Mouse (Mus musculus): ENCODE results near the gene Gm10135. TPM values are rescaled to one million over a fixed set of nuclear protein-coding genes. Genes with fewer than 3 reads are reported as not detected.
A peak's percentile ranks its signal among the peaks of the same experiment; 100 is the strongest.
"Not testable (repeated sequence)": the region's sequence is repeated elsewhere in the genome, so short reads cannot be mapped to it uniquely, and the experiment has no call there.

Gene Gm10135
- polyA plus RNA-seq (2014; fragmentation: Nextera tagmentation; extraction: Ambion mirVana) = not detected in 2 replicates

GRCm38 (mm10) chr5:72974602-72975001 is at the start of gene Gm10135:
Gene Gm10135 (minus strand): TSS chr5:72974702.
- Histone ChIP-seq H3K36me3 (ENCODE audit: control insufficient read depth, insufficient read depth, low read length) (no peaks in the 10 kb centered on the region), H3K4me2 (replicated peaks; ENCODE audit: low read depth, low read length) (no peak within 1 kb of the TSS), H3K27ac (ENCODE audit: low read depth, low read length) (no peak within 1 kb of the TSS), H3K9ac (ENCODE audit: low read depth, low read length) (no peak within 1 kb of the TSS), H3K9me3 (ENCODE audit: control insufficient read depth, low read length) (no peaks in the 10 kb centered on the region), H3K4me3 (ENCODE audit: low read depth, low read length) (no peak within 1 kb of the TSS), H3K27me3 (ENCODE audit: control insufficient read depth, insufficient read depth, low read length) (no peaks in the 10 kb centered on the region), H3K4me1 (replicated peaks; ENCODE audit: control insufficient read depth, insufficient read depth, low read length) (no peaks in the 10 kb centered on the region)
- WGBS = 98% methylated on average over 7 of the region's 7 CpGs
- DNase-seq (ENCODE audit: low spot score) = no peak
- ATAC-seq (ENCODE audit: low FRiP score) = no peak

DNA sequence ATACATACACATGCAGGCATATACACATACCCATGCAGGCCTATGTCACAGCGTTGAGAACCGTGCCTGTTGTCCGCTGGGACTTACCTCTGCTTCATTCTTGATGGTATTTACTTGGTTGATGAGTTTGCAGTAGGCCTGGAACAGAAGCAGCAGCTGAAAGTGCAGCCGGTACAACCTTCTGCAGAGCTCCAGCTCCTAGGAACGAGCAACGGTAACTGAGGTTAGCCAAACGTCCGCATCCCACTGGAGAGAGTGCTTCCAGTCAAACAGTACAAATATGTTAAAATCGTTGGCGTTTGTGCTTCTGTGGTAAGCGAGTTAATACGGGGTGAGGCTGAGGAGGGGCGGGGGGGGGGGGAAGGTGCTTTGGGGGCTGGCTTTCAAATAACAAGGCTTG is 49.3 kb upstream of the Gm10135 start:
- H3K9me3 ChIP-seq (ENCODE audit: control insufficient read depth, low read length) = no peaks in the 10 kb centered on the region
- H3K4me1 ChIP-seq (replicated peaks; ENCODE audit: control insufficient read depth, insufficient read depth, low read length) = no peaks in the 10 kb centered on the region
- DNase-seq (ENCODE audit: low spot score) (no peak), ATAC-seq (ENCODE audit: low FRiP score) (no peak)
- no peak overlapping the region for H3K4me3 ChIP-seq (ENCODE audit: low read depth, low read length)
- no peak overlapping the region for H3K4me2 ChIP-seq (replicated peaks; ENCODE audit: low read depth, low read length)
- 0 out of 2 replicates have a peak, but pooled peaks cover 5% of the 10 kb centered on the region for H3K36me3 ChIP-seq (ENCODE audit: control insufficient read depth, insufficient read depth, low read length)
- no peaks in the 10 kb centered on the region for H3K27me3 ChIP-seq (ENCODE audit: control insufficient read depth, insufficient read depth, low read length)
- no peak overlapping the region for H3K9ac ChIP-seq (ENCODE audit: low read depth, low read length)
- H3K27ac ChIP-seq (ENCODE audit: low read depth, low read length) = no peak overlapping the region
- 91% methylated on average over 13 of the region's 13 CpGs for WGBS

DNA sequence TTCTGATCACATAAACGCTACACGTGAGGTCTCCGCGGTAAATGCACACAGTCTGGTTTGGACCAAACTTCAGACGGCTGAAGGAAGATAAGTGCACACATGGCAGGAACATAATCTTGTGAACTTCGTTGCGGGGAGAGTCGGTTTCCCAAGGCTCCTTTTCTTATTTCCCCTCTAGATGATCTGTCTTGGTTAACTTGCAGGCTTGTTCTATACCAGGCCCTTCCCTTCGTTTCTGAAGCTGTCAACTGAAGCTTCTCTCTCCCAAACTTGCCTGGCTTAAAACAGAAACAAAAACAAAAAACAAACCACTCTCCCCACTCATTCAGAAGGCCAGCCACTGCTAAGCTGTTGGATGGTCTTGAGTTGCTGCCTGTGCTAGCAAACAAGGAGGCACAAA is 40.2 kb upstream of the Gm10135 start:
- H3K9ac ChIP-seq (ENCODE audit: low read depth, low read length) = no peak overlapping the region
- H3K4me3 ChIP-seq (ENCODE audit: low read depth, low read length) = no peak overlapping the region
- no peaks in the 10 kb centered on the region for H3K9me3 ChIP-seq (ENCODE audit: control insufficient read depth, low read length)
- peaks cover 2% of the 10 kb centered on the region; the same call in 1 of the 2 replicates for H3K4me1 ChIP-seq (replicated peaks; ENCODE audit: control insufficient read depth, insufficient read depth, low read length)
- no peak for ATAC-seq (ENCODE audit: low FRiP score)
- no peak overlapping the region for H3K4me2 ChIP-seq (replicated peaks; ENCODE audit: low read depth, low read length)
- 61% methylated on average over 9 of the region's 9 CpGs for WGBS
- no peaks in the 10 kb centered on the region for H3K36me3 ChIP-seq (ENCODE audit: control insufficient read depth, insufficient read depth, low read length)
- no peak overlapping the region for H3K27ac ChIP-seq (ENCODE audit: low read depth, low read length)
- DNase-seq (ENCODE audit: low spot score) = peak; percentile 24
- H3K27me3 ChIP-seq (ENCODE audit: control insufficient read depth, insufficient read depth, low read length) = peaks cover 4% of the 10 kb centered on the region; the same call in 1 of the 2 replicates

DNA sequence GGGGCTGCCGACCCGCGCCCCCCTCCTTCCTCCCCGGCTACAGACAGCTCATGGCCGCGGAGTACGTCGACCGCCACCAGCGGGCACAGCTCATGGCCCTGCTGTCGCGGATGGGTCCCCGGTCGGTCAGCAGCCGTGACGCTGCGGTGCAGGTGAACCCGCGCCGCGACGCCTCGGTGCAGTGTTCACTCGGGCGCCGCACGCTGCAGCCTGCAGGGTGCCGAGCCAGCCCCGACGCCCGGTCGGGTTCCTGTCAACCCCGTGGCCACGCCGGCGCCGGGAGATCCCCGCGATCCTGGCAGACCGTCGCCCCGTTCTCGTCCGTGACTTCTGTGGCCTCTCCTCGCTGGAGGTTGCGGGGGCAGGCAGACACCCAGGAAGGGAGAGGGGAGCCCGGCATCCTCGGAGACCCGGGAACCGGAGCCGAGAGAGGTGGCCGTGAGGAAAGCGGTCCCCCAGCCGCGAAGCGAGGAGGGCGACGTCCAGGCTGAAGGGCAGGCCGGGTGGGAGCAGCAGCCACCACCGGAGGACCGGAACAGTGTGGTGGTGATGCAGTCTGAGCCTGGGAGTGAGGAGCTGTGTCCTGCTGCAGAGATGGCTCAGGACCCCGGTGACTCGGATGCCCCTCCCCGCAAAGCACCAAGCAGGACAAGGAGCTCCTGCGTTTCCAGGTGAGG is 39.2 kb upstream of the Gm10135 start:
- Histone ChIP-seq H3K9ac (ENCODE audit: low read depth, low read length) (peak overlapping the region; percentile 47; the same call in 1 of the 2 replicates), H3K4me3 (ENCODE audit: low read depth, low read length) (peak overlapping the region; percentile 34), H3K4me2 (replicated peaks; ENCODE audit: low read depth, low read length) (peak overlapping the region; percentile 66)
- H3K4me1 ChIP-seq (replicated peaks; ENCODE audit: control insufficient read depth, insufficient read depth, low read length); H3K36me3 ChIP-seq (ENCODE audit: control insufficient read depth, insufficient read depth, low read length); H3K27ac ChIP-seq (ENCODE audit: low read depth, low read length); H3K27me3 ChIP-seq (ENCODE audit: control insufficient read depth, insufficient read depth, low read length); H3K9me3 ChIP-seq (ENCODE audit: control insufficient read depth, low read length): not testable (repeated sequence)
- ATAC-seq (ENCODE audit: low FRiP score) (peak; percentile 75), DNase-seq (ENCODE audit: low spot score) (peak; percentile 50)
- 2% methylated on average over 40 of the region's 65 CpGs for WGBS

DNA sequence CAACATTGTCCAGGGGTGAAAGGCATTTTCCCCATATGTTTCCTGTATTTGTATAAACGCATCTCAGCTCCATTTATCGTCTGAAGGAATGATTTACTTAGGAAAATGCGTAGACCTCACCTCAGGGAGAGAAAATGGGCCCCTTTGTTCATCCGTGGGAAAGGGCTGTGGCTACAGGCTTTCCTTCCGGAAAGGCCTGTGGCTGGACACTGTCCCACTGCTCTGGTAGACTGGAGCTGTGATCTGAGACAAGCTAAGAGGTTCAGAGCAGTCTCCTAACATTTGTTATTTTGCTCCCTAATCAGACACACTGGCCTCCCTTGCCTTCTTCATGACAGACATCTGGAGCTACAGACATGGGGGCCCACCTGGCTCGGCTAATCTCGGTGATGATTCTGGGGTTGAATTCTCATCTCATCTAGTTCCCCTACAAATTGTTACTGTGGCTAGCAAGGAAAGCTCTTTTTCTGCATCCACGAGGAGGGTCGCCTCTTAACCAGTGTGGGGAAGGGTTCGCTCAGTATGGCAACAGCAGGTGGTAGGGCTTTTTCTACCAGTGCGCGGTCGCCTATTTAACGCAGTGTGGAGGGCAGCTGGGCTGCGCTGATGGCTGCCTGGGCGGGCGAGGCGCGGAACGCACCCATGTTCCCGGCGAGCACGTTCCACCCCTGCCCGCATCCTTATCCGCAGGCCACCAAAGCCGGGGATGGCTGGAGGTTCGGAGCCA is 38.5 kb upstream of the Gm10135 start:
- ATAC-seq (ENCODE audit: low FRiP score) = peak; percentile 75
- H3K9me3 ChIP-seq (ENCODE audit: control insufficient read depth, low read length); H3K4me1 ChIP-seq (replicated peaks; ENCODE audit: control insufficient read depth, insufficient read depth, low read length); H3K27ac ChIP-seq (ENCODE audit: low read depth, low read length); H3K9ac ChIP-seq (ENCODE audit: low read depth, low read length); H3K27me3 ChIP-seq (ENCODE audit: control insufficient read depth, insufficient read depth, low read length); H3K36me3 ChIP-seq (ENCODE audit: control insufficient read depth, insufficient read depth, low read length): not testable (repeated sequence)
- peak; percentile 40 for DNase-seq (ENCODE audit: low spot score)
- Histone ChIP-seq H3K4me3 (ENCODE audit: low read depth, low read length) (peak overlapping the region; percentile 34; the same call in 1 of the 2 replicates), H3K4me2 (replicated peaks; ENCODE audit: low read depth, low read length) (peak overlapping the region; percentile 66)
- WGBS = 20% methylated on average over 24 of the region's 27 CpGs

GRCm38 (mm10) chr5:73011806-73012205 is 37.3 kb upstream of the Gm10135 start:
- H3K4me1 ChIP-seq (replicated peaks; ENCODE audit: control insufficient read depth, insufficient read depth, low read length); DNase-seq (ENCODE audit: low spot score); H3K9ac ChIP-seq (ENCODE audit: low read depth, low read length); H3K4me3 ChIP-seq (ENCODE audit: low read depth, low read length); ATAC-seq (ENCODE audit: low FRiP score); H3K27ac ChIP-seq (ENCODE audit: low read depth, low read length); H3K9me3 ChIP-seq (ENCODE audit: control insufficient read depth, low read length); H3K4me2 ChIP-seq (replicated peaks; ENCODE audit: low read depth, low read length); H3K36me3 ChIP-seq (ENCODE audit: control insufficient read depth, insufficient read depth, low read length): not testable (repeated sequence)
- H3K27me3 ChIP-seq (ENCODE audit: control insufficient read depth, insufficient read depth, low read length) = peaks cover 15% of the 10 kb centered on the region
- WGBS = 90% methylated on average over 14 of the region's 16 CpGs

DNA sequence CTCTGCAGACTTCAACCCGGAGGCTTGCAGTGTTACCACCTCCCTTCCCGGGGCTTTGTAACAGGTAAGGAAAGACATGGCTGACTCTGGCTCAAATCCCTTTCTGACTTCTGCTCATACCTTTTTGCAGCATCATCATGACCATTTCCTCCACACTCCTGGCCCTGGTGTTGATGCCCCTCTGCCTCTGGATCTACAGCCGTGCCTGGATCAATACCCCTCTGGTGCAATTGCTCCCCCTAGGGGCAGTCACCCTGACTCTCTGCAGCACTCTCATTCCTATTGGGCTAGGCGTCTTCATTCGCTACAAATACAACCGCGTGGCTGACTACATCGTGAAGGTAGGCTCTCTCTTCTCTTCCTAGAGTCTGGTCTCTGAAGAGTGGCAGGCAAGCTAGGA is 33.7 kb upstream of the Gm10135 start:
- not testable (repeated sequence) for H3K9ac ChIP-seq (ENCODE audit: low read depth, low read length); H3K4me1 ChIP-seq (replicated peaks; ENCODE audit: control insufficient read depth, insufficient read depth, low read length); H3K36me3 ChIP-seq (ENCODE audit: control insufficient read depth, insufficient read depth, low read length); H3K27ac ChIP-seq (ENCODE audit: low read depth, low read length); ATAC-seq (ENCODE audit: low FRiP score); H3K9me3 ChIP-seq (ENCODE audit: control insufficient read depth, low read length); H3K4me2 ChIP-seq (replicated peaks; ENCODE audit: low read depth, low read length); H3K4me3 ChIP-seq (ENCODE audit: low read depth, low read length); DNase-seq (ENCODE audit: low spot score)
- 41% methylated on average over 8 of the region's 8 CpGs for WGBS
- peaks cover 15% of the 10 kb centered on the region for H3K27me3 ChIP-seq (ENCODE audit: control insufficient read depth, insufficient read depth, low read length)

GRCm38 (mm10) chr5:73007582-73007959 is 33.1 kb upstream of the Gm10135 start:
- peak overlapping the region; percentile 59; the same call in 1 of the 2 replicates for H3K4me2 ChIP-seq (replicated peaks; ENCODE audit: low read depth, low read length)
- H3K9me3 ChIP-seq (ENCODE audit: control insufficient read depth, low read length) = no peaks in the 10 kb centered on the region
- ATAC-seq (ENCODE audit: low FRiP score) (no peak), DNase-seq (ENCODE audit: low spot score) (peak; percentile 46)
- H3K4me1 ChIP-seq (replicated peaks; ENCODE audit: control insufficient read depth, insufficient read depth, low read length) = no peaks in the 10 kb centered on the region
- no peak overlapping the region; the same call in 1 of the 2 replicates for H3K9ac ChIP-seq (ENCODE audit: low read depth, low read length)
- no peak overlapping the region for H3K27ac ChIP-seq (ENCODE audit: low read depth, low read length)
- H3K27me3 ChIP-seq (ENCODE audit: control insufficient read depth, insufficient read depth, low read length) = peaks cover 15% of the 10 kb centered on the region
- H3K36me3 ChIP-seq (ENCODE audit: control insufficient read depth, insufficient read depth, low read length) = no peaks in the 10 kb centered on the region
- H3K4me3 ChIP-seq (ENCODE audit: low read depth, low read length) = peak overlapping the region; percentile 43
- WGBS = 52% methylated on average over 5 of the region's 5 CpGs

All from hindbrain, embryonic 11.5 days (tissue).